Mouse (Mus musculus): Measurements from ENCODE around the gene Slc24a1.

DNA sequence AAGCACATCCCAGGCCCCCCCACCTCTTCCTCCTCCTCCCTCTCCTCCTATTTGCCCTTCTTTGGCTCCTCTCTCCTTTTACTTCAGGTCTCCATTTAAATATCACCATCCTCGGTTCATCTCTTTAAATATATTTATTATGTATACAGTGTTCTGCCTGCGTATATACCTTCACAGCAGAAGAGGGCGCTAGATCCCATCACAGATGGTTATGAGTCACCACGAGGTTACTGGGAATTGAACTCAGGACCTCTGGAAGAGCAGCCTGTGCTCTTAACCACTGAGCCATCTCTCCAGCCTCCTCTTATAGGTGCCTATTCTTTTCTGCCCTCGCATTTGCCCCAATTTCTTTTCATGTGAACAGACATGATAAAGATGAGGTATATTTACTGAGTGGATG is 13.9 kb downstream of the Slc24a1 start:
- TF ChIP-seq POLR2A (IDR thresholded peaks at IDR 0.05; ENCODE audit: low read depth, low read length) = no peak
- no peak for TF ChIP-seq CTCF (IDR thresholded peaks at IDR 0.05; ENCODE audit: borderline replicate concordance, insufficient read depth, low read length)

Data from embryonic fibroblast, embryonic 13.5 days (primary cell).